Mouse (Mus musculus) stomach, postnatal 0 days (tissue): Measurements from ENCODE around the gene Trim40.

ENCODE experiments used
- CTCF ChIP-seq: IDR thresholded peaks from 2 replicates; pipeline ENCODE4 v1.5.1; 2016; ENCODE audit warnings: antibody characterized with exemption, low read depth, mild to moderate bottlenecking, moderate library complexity
- EP300 ChIP-seq: optimal IDR thresholded peaks from 2 replicates; pipeline ENCODE3; 2016; ENCODE audit warnings: antibody characterized with exemption

DNA sequence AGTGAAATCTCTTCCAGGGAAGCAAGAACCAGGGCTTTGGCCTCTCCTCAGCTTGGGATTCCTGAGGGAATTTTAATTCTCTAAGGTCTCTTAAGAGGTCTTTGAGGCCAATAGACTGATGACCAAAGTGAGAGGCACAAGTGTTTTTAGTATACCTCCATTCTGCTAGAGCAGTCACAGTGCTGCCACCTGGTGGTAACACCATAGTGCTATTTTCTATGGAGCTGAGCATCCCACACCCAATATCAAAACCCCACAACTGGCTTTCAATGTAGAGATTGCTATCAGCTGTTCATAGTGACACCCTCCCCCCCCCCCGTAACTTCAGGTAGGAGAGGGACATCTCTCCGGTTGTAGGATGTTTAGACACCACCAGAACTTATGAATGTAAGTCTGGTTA lies 24.2 kb upstream of the Trim40 start:
- TF ChIP-seq EP300 (no peak), CTCF (peak; percentile 85)
